Mouse (Mus musculus): ENCODE data around the gene Gm36864.
"Not testable (repeated sequence)": the region's sequence is repeated elsewhere in the genome, so short reads cannot be mapped to it uniquely, and the experiment has no call there.

Gene Gm36864

DNA sequence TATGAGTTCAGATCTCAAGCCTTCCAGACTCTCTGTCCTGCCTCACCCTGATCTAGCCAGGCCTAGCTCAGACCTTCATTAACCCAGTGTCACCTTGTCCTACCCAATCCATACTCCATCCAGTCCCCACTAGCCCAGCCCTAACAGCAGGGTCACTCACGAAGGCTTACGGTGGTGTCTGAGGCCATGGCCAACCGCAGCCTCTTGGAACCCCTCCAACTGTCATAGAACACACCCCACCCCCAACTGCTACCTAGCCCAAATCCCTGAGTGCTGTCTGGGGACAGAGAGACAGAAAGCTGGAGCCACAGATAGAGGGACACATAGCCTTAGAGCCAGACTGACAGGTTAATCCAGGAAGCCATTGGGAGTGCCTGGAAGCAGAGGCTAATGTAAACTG is at the start of gene Gm36864:
Gm36864 (plus strand) TSS at position 269 of the 400 bp plus-strand sequence.
- DNase-seq = no peak

DNA sequence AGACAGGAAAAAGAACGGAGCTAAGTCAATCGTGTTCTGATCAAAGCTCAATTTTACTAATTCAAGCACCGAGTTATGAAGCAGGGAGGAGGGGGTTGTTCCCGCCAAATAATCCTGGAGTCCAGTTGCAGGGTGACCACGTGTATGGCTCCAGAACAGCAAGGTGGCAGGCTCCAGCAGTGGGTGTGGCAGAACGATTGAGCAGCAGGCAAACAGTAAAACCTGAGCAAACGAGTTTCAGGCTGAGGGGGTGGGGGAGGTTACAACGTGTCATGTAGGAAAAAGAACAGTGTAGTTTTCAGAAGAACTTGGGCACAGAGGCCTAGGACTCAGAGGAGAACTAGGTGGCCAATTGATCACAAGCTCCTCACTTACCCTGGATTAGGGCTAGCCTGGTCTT is 49.5 kb upstream of the Gm36864 start:
- DNase-seq = not testable (repeated sequence)

DNA sequence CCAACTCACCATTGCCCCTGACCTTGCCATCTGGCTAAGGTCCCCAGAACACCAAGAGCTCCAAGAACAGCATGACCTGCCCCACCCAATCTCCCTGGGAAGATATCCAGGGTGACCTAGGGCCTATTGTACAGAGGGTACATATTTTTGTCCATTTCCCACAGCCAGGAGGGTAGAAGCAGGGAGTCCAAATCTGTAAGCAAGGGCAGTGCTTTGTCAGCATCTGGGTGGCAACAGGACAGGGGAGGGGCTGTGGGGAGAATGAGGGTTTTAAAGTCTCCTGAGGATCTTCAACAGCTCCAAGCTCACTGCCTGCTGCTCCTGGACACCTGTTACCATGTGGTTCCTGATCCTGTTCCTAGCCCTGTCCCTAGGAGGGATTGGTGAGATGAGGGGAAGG is 48.0 kb upstream of the Gm36864 start, which contains the start of gene Klk1b24:
Klk1b24 (plus strand) TSS at position 301 of the 400 bp plus-strand sequence.
- not testable (repeated sequence) for DNase-seq

DNA sequence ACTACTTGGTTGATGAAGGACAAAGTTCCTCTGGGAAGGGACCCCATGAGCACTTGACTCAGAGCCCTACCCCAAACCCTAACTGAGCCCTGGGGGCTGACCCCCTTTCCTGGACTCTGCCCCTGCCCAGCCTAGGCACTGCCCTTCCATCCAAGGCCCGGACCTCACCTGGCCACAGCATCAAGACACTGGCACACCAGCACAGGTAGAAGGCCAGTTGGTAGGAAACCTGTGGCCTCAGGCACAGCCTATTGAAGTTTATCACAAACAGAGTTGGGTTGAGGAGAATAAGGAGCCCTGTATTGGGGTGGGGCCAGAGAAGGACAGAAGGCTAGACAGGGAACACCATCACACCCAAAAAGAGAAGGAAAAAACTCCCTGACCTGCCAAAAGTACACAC is 42.5 kb upstream of the Gm36864 start:
- DNase-seq = not testable (repeated sequence)

DNA sequence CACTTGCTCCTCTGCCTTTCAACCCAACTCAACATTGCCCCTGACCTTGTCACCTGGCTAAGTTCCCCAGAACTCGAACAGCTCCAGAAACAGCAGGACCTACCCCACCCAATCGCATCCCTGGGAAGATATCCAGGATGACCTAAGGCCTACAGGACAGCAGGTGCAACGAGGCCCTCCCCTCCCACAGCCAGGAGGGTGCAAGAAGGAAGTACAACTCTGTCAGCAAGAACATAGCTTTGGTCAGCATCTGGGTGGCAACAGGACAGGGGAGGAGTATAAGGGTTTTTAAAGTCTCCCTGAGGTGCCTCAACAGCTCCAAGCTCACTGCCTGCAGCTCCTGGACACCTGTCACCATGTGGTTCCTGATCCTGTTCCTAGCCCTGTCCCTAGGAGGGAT is 38.1 kb upstream of the Gm36864 start, which contains the start of gene Klk1b3:
Klk1b3 (plus strand) TSS at position 301 of the 400 bp plus-strand sequence.
- DNase-seq = no peak

DNA sequence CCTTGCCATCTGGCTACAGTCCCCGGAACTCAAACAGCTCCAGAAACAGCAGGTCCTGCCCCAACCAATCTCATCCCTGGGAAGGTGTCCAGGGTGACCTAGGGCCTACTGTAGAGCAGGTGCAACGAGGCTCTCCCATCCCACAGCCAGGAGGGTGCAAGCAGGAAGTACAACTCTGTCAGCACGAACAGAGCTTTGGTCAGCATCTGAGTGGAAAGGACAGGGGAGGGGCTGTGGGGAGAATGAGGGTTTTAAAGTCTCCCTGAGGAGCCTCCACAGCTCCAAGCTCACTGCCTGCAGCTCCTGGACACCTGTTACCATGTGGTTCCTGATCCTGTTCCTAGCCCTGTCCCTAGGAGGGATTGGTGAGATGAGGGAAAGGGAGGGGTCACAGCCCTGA is 28.8 kb upstream of the Gm36864 start, which contains the start of gene Klk1b4:
Klk1b4 (plus strand) TSS at position 301 of the 400 bp plus-strand sequence.
- not testable (repeated sequence) for DNase-seq

DNA sequence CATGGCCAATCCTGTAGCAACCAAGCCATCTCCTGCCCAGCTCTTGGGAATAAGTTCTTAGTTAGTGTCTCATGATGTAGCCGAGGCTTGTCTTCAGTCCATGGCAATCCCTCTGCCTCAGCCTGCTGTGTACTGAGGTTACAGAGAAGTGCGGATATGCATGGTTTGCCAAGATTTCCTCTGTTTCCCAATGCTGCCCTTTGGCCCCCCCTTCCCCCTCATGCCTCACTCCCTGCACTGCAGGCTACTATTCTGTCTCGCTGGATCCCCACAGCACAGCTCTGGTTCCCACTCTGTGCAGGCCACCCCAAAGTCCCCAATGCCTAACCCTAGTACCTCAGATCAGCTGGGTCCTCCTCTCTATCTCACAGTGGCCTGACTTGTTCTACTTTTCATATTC is 27.7 kb upstream of the Gm36864 start:
- DNase-seq = no peak

DNA sequence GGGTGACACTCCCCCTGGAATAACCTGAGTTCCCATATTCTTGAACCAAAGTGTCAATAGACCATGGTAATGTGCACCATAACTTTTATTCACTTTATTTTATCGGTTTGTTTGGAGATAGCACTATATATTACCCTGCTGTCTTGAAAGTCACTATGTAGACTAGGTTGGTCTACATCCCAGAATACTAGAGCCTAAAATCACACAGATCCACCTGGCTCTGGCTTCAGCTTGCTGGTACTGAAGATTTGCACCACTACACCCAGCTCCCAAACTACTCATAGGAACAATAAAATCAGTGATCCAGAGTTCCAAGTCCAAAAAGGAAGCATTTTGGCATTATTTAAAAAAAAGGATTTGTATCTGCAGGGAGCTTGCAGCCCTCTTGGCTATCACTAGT is 20.3 kb upstream of the Gm36864 start, which contains the start of gene Klk1b5:
Klk1b5 (plus strand) TSS at position 301 of the 400 bp plus-strand sequence.
- DNase-seq = no peak

DNA sequence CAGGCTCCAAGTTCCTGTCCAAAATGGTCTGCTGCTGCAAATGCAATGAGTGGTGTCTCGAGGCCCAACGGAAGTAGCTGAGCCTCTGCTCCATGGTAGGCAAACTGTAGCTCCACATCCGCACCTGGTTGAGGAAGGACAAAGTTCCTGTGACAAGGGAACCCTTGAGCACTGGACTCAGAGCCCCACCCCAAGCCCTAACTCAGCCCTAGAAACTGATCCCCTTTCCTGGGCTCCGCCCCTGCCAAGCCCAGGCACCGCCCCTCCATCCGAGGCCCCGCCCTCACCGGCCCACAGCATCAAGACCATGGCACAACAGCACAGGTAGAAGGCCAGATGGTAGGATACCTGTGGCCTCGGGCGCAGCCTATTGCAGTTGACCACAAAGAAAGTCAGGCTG is 14.4 kb upstream of the Gm36864 start:
- DNase-seq = not testable (repeated sequence)

DNA sequence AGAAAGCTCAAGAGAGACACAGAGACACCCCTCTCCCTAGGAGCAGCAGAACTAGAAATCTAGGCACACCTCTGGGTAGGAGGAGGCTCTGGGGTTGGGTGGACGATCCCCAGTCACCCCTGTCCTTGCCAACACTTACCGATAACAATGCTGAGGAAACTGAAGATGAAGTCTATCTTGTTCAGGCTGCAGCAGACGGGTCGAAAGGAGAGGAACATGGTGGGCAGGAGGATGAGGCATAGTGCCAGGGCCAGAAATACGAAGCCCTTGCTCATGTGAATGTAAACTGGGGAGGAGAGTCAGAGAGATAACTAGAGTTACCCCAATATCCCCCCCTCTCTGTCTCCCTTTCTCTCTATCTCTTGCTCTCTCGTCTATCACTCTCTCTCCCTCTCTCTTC is 13.6 kb upstream of the Gm36864 start:
- not testable (repeated sequence) for DNase-seq

DNA sequence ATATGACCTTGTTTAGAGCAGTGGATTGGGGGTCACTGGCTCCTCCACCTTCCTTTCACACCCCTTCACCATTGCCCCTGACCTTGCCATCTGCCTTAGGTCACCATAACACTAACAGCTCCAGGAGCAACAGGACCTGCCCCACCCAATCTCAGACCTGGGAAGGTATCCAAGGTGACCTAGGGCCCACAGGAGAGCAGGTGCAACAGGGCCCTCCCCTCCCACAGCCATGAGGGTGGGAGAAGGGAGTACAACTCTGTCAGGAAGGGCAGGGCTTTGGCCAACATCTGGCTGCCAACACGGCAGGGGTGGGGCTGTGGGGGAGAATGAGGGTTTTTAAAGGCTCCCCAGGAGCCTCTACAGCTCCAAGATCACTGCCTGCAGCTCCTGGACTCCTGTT is 10.9 kb upstream of the Gm36864 start, which contains the start of gene Klk1:
Klk1 (plus strand) TSS at position 285 of the 400 bp plus-strand sequence.
- DNase-seq = no peak

DNA sequence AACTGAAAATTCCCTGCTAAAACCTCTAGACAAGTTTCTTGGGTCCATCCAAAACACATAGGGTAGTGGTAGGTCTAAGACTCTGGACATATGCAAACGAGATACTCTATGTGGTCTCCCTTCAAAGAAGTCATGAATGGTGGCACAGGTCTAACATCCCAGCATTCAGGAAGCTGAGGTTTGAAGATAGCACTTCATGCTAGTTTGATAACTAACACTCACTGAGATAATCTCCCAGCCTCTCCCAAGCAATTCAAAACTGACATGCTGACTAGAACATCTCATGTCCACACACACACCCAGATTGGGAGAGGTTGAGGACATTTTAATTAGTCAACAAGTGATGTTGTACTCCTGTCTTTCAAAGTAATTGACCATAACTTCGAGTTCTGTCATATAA is 3.9 kb downstream of the Gm36864 start:
- no peak for DNase-seq

DNA sequence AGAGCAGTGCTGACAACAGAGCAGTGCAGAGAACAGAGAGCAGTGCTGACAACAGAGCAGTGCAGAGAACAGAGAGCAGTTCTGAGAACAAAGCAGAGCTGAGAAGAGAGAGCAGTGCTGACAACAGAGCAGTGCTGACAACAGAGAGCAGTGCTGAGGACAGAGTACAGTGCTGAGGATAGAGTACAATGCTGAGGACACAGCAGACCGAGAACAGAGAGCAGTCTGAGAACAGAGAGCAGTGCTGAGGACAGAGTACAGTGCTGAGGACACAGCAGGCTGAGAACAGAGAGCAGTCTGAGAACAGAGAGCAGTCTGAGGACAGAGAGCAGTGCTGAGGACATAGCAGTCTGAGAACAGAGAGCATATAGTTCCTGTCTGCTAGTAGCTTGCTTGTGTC is 4.7 kb downstream of the Gm36864 start:
- no peak for DNase-seq

DNA sequence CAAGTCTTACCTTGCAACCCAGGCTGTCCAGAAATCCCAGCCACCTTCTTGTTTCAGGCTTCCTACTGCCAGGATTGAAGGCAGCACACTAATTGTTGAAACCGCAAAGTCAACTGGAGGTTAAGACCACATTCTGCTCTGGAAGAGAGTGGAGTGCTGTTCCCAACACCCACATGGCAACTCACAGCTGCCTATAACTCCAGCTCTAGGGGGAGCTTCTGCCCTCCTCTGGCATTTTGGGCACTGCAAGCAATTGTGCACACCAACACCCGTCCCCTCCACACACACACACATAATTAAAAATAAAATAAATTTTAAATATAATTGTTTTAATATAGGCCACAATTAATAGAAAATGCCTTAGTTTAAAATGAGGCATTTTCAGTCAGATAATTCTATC is 5.2 kb downstream of the Gm36864 start:
- no peak for DNase-seq

DNA sequence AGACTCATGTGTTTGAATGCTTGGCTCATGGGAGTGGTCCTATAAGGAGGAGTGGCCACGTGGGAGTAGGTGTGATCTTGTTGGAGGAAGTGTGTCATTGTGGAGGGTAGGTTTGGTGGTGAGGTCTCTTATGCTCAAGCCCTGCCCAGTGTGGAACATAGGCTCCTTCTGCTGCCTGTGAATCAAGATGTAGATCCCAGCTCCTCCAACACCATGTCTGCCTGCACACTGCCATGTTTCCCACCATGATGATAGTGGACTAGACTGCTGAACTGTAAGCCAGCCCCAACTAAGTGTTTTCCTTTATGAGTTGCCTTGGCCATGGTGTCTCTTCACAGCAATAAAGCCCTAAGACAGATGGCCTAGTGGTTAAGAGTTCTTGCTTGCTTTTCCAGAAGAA is 8.1 kb downstream of the Gm36864 start:
- no peak for DNase-seq

DNA sequence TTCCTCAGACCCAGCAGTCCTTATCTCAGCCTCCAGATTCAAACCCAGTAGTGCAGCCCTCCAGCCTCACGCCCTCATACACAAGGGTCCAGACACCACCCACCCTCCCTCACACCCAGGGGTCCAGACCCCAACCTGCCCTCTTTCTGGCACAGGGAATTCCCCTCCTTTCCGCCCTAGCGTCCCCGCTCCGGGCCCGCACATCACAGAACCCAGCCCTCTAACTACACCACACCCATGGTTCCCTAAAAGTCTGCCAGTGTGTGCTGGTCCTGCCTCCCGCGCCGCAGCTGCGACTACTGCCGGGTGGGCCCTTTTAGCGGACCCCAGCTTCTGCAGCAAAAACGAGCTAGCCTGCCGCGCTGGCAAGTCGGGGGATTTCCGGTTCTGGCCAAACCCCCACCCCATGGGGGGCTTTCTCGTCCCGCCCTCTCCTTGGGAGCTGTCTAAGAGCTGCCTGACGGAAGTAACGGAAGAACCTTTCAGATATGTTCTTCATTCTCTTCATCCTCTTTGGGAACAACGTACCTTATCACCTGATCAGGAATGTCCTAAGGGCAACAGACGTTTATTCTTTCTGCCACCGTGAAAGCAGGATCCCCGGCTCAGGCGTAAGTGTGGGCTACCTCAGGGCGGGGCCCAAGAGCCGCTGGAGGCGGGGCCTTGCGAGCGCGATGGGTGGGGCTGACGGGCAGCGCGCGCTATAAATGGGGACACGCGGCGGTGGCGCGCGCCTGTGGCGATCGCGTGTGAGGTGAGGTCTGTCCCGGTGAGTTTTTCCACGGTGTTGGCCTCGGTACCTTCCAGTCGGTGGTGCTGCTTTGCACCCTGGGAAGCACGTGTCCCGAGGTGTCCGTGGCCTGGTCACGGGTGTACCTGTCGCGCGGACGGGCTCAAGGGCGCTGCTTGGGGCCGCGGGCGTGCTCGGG is 10.3 kb downstream of the Gm36864 start, which contains the start of the genes 1700028J19Rik and 2410002F23Rik:
1700028J19Rik (minus strand) TSS at position 641 of the 929 bp plus-strand sequence.
2410002F23Rik (plus strand) TSS at position 668 of the 929 bp plus-strand sequence.
- DNase-seq = peak; percentile 90

DNA sequence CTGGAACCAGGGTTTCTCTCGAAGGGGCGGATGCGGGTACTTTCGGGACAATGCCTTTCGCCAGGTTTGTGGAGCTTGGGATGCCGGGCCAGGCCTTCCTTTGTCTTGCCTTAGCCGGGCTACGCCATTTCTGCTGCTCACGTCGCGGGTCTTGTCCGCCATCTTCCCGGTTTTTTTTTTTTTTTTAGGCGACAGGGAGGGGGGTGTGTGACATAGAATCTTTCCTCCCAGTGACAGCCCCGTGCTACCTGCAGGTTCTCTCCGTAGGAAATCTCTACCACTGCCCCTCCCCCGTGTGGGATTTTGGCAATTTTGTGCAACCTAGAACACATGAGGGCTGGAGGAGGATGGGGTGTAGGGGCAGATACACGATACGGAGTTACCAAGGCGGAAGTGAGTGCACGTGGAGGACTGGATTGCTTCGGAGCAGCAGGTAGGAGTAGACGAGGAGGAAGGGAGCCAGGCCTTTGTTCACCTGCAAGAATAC is 11.1 kb downstream of the Gm36864 start:
- DNase-seq = peak; percentile 35

DNA sequence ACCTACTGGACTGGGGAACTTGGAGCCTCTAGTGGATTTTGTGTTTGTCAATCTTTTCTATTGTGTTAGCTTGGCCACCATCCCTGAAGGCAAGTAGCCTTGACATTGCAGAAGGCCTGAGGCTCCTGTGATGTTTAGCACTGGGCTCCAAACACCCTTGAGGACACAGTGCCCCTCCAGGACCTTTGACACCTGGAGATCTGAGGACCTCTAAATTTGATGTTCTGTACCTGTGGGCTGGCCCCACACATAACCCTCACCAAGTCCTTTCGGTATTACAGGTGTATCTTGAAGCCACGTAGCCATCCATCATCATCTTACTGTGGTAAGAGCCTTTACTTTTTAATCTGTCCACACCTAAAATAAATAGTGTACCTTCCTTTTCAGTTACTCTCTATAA is 12.0 kb downstream of the Gm36864 start:
- DNase-seq = no peak

DNA sequence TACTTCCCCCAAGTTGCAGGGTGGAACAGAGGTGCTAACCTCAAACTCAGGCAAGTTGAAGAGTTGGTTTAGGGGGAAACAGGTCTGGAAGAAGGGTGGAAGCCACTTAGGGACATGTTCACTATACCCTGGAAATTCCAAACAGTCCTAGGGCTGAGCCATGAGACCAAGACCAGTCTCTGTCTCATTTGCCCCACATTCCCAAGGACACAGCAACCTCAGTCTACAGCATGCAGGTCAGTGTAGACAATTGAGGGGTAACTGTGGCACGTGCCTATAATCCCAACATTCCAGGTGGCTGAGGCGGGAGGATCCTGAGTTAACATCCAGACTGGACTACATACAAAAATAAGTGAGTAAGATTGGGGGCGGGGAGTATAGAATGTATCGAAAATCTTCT is 13.3 kb downstream of the Gm36864 start:
- no peak for DNase-seq

DNA sequence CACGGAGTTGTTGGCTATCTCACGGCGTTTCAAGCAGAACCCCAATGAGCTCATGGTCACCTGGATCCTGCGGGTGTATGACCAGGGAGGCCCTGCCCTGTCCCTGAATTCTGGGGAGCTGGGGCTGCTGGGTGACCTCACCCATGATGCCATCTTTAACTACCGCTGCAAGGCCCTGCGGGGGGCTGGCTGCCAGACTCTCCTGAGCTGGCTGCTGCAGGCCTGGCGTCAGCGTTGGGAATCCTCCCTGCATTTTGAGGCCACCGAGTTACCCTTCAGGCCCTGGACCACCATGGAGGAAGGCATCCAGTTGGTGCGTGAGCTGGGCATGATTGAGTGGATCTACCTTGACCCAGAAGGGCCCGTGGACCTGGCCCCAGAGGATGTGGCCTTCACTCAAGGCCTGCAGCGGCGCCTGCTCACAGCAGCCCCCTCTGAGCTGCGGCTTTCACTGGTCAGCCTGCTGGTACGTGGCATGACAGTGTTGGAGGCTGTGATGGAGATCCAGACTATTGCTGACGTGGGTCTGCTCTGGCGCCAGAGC is 14.8 kb downstream of the Gm36864 start:
- not testable (repeated sequence) for DNase-seq

DNA sequence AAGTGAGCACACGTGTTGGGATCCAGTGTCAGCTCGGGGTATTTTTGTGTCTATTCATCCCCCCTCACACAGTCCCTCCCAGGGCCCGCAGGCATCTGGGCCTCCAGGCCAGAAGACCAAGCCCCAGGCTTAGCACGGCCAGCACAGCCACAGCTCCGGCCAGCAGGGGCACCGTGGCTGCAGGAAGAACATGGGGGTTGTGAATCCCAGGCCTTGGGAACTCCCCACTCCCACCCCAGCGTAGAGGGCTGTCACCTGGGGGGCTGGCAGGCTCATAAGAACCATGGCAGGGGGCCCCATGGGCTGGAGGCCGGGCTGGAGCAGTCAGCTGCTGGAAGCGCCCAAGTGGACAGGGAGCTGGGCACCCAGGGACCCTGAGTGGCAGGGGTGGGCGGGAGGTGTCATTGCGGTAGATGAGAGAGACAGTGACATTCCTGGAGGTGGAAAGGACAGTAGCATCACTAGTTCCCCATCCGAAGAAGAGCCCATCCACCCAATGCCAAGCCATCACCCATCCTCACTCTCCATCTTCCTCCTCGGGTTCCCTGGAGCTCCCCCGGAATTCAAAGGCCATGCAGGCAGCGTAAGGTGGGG is 17.1 kb downstream of the Gm36864 start:
- DNase-seq = no peak

DNA sequence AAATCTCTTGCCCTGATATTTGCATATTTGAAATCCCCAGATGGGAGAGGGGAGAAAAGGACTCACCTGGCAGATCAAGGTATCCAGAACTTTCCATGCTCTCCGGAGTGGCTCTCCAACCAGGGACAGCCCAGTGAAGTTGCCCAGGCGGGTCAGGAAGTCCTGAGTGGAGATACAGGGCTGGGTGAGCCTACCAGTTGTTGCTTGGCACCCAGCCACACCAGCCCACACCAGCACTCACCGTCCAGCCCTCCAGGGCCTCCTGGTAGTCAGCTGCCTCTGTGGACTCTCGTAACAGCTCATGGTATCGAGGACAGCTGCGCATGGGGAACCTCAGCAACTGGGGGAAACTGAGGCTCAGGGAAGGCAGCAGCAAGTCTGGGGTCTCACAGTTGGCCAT is 19.0 kb downstream of the Gm36864 start:
- DNase-seq = no peak

DNA sequence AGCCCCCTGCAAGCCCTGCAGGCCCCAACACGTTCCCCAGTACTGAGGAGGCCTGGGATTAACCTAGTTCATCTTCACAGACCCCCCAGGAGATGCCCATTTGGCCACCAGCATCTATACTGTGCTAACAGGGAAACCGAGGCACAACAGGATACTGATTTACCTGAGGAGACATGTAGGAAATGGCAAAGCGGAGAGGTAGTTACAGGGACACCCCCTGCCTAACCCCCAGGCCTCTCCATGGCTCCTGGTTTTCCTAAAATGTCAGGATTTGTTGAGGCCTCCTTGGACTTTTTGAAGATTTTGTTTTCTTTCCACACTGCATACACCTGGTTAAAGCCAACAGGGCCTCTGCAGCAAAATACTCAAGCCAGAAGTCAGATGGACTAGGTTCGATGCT is 21.3 kb downstream of the Gm36864 start, which contains the start of gene Acp4:
Acp4 (minus strand) TSS at position 101 of the 400 bp plus-strand sequence.
- no peak for DNase-seq
